Mouse (Mus musculus) urinary bladder, postnatal 14 days (tissue): ENCODE results near the gene Dapl1.

Experiments used
- DNase-seq: peaks from one replicate; pipeline ENCODE4 v3.0.0; 2021; ENCODE audit warnings: low spot score

Gene Dapl1

DNA sequence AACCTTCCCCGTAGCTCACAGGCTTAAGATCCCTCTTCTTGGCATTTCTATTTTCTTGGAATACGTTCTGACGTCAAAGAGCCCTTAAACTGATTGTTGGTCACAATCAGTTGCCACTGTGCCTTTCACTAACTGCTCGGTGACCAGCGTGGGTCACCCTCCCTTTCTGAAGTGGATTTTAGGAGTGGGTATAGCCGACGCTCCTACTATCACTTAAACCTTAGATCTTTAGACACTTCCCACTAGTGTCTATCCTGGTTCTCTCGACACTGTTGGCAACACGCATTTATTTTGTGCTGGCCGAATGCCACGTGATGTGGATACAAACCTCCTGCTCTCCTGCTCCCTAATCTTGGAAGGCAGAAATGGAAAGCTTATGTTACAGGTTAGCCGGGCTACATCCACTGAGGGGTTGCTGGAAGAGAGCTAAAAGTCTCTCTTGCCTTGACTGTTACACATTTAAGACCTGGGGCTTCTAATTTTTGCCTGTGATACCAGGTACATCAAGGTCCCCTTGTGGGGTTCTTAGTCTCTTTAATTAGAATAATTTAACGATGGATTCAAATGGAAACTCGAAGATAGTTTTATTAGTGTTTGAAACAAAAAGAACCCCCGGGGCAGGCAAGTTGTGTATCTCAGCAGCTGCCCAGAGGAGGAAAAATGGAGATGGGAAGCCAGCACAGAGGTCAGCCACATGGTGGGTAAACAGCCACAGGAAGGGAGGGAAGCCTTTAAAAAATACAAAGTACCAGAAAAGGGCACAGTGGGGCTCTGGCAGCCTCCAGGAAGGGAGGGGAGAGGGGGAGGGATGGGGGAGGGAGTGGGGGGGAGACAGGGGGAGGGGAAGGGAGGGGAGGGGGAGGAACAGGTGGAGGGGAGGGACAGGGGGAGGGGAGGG, 13.2 kb upstream of the Dapl1 start:
- DNase-seq: no peak

DNA sequence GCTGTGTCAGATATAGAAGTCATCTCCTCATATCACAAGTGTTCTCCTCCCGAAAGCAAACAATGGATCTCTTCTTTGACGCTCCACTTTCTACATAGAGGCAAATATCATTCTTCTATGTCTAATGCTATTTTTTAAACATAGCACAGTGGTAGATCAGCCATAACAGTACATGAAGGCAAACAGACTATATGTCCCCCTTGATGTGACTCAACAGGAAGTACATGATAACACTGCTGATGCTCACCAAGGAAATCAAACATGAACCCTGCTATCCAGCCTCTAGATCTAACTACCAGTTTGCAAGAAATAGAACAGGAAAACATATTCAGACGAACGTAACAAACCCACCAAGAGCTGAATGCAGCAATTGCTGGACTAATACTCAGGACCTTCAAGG, 10.1 kb upstream of the Dapl1 start:
- DNase-seq: no peak

DNA sequence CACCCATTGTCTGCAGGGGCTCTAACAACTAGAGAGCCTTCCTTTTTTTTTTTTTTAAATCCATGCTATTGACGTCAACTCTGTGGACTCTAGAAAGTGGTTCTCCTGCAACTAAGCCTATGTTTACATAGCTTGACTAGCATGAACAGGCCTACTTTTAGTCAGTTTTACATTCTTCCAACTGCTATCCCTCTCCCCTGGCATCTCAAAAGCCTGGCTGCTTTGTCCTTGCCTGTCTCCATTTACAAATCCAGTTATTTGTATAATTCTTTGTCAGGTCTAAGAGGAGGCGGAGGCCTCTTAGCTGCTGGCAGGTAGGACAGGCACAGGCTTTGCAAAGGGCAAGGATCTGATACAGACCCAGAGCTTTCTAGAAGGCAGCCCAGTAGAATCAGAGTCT, 627 bp downstream of the Dapl1 start:
- DNase-seq: no peak

DNA sequence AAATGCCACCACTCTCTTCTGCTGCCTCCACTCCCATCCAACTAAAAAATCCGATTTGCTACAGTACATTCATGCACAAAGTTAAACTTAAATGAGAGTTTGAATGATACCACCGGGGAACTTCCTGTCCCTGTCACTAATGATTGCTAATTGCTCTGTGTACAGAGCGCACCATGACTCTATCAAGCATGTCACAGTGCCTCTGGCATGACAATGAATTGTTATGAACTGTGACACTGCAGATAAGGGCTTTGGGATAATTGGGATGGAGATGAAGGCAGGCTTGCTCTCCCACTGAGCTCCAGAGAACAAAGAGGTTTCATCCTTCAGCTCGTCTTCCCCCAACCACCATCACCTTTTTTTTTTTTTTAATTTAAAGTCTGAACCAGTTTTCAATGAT, 1.2 kb downstream of the Dapl1 start:
- no peak for DNase-seq

DNA sequence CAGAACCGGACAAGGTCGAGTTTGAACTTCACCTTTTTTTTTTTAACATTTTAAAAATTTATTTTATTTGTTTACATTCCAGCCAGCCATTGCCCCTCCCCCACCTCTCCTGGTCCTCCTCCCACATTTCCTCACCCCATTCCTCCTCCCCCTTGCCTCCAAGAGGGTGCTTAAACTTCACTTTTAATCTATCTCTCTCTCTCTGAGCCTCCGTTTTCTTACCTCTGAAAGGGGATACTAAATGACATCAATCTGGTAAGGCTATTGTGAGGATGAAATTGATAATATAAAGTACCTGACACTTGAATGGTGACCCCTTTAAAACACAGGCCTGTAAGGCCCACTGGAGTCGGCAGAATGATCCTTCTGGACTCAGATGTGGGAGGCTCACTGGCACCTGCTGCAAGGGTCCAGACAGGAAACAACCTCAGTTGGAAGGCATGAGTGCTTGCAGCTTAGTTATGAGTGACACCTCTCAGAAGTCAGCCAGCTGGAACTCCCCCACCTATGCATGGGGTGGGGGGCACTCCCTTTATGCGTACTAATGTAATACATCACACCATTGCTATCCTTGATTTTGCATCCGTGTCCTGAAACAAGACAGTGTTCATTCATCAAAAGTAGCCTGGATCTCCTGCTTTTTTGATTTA, 1.9 kb downstream of the Dapl1 start:
- no peak for DNase-seq

- DNase-seq: no peak
Observed at GRCm38 (mm10) chr2:59488235-59488634, 3.8 kb downstream of the Dapl1 start.

- DNase-seq: no peak
Observed at GRCm38 (mm10) chr2:59490353-59490752, 5.9 kb downstream of the Dapl1 start.

DNA sequence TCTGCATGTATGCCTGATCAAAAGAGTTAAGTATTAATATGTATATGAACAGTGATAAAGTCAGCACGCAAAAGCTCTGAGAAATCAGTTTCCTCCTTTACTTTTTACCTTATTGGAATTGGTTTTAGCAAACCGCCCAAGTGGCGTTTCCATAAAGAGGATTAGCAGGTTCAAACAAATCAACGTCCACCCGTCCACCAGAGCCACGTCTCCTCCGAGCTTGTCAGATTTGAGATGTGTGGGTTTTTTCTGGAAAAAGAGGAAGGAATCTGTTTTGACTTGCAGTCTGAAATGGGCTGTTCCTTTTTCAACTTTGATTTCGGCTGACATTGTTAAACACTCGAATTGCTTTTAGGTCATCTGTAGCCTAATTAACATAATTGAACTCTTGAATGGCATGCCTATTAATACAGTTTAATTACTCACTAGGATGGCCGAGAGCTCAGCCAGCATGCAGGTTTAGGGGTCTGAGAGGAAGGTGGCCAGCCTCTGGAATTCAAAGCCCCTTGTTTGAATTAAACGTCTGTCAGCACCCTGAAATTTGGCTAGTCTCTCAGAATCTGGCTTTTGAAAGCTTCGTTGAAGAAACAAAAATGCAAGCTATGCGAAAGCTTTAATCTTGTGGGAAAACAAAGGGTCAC, 9.1 kb downstream of the Dapl1 start:
- DNase-seq: no peak

GRCm38 (mm10) chr2:59499146-59499545, 14.7 kb downstream of the Dapl1 start:
- DNase-seq: no peak

DNA sequence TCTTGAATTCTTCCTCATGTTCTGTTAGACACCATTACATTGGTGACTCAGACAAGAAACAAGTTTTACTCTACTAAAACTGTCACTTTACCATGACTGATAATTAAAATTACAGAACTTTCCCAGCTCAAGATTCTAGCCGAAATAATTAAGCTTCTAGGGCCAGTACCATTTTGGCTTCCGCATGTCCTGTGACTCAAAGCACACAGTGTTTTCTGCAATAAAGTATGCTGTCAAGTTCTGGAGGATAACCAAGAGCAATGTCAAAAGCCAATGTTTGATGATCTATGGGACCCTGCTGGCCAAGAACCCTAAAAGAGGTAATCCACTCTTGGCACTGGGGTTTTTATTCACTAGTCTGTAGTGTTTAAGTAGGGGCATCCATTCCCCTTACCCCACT, 15.3 kb downstream of the Dapl1 start:
- no peak for DNase-seq

DNA sequence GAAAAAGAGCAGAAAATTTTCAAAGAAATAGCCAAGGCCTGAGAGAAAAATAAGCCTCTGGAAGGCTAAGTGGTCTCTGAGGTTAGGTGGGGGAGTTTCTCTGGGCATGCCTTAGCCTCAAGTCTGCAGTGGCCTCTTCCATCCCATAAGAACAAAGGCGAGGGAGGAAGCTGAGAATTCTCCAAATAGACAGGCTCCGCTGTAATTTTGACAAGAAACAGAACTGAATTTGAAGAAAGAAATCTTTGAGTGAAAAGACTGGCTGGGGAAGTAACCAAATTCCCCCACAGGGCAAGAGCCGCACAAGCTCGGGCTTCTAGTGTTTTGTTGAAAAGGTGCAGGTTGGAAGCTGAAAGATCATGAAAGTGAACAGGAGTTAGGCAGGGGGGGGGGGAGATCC, 24.6 kb downstream of the Dapl1 start:
- no peak for DNase-seq

- no peak for DNase-seq
Observed at GRCm38 (mm10) chr2:59510416-59510815, 26.0 kb downstream of the Dapl1 start.

- no peak for DNase-seq
Observed at GRCm38 (mm10) chr2:59510882-59511281, 26.4 kb downstream of the Dapl1 start.

DNA sequence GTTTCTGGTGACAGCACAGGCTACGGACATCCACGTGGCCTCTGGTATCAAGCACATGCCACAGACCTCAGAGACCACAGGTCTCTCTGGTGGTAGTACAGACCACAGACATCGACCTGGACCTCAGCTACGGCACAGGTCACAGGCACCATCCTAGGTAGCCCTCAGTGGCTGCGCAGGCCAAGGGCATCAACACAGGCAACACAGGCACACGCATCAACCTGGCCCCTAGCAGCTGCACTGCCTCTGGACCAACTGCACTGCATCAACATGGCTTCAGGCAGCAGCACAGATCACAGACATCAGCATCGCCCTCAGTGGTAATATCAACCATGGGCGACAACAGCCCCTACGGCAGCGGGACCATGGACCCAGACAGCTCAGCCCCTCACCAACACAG, 36.2 kb downstream of the Dapl1 start:
- DNase-seq: no peak

GRCm38 (mm10) chr2:59522079-59522684, 37.7 kb downstream of the Dapl1 start:
- peak; percentile 83 for DNase-seq

GRCm38 (mm10) chr2:59523526-59523925, 39.1 kb downstream of the Dapl1 start:
- no peak for DNase-seq

GRCm38 (mm10) chr2:59526893-59527292, 42.4 kb downstream of the Dapl1 start:
- no peak for DNase-seq

DNA sequence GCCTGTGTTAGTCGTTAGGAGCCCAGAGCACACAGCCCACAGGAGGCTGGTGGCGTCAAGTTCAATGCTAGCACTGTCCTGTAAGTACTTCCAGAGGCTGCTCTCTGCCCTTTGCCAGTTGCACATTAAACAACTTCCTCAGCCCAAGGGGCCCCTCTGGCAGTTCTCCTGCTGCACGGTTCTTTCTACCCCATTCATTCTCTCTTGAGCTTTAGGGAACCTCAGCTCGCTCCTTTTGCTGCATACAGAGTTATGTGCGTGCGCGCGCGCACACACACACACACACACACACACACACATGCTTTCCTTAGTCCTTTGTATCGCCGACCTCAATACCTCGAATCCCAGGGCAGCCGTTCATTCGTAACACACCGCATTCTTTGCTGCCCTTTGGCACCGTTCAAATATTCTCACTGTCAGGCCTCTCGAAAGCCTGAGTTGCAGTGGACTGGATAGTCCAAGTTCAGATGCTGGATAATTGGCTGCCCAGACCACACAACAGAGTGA, 45.2 kb downstream of the Dapl1 start:
- no peak for DNase-seq

- no peak for DNase-seq
Observed at GRCm38 (mm10) chr2:59530811-59531210, 46.4 kb downstream of the Dapl1 start.

DNA sequence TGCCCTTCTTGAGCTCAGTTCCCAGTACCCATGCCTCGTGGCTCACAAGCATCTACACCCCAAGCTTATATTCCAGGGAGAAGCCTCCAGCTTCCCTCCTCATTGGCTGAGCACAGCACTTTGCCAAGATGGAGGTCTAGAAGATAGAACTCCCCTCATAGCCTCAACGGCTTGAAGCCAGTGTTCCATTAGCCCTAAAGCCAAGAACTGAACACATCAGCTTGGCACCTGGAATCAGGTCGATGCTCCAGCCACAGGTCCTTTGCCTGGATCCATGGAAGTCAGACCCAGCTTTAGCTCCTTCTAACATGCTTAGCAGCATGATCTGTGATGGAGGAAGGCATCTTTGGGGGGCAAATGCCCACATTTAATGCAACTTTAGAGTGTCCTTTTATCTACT, 48.5 kb downstream of the Dapl1 start:
- DNase-seq: no peak

GRCm38 (mm10) chr2:59533504-59533903, 49.1 kb downstream of the Dapl1 start:
- DNase-seq: no peak

DNA sequence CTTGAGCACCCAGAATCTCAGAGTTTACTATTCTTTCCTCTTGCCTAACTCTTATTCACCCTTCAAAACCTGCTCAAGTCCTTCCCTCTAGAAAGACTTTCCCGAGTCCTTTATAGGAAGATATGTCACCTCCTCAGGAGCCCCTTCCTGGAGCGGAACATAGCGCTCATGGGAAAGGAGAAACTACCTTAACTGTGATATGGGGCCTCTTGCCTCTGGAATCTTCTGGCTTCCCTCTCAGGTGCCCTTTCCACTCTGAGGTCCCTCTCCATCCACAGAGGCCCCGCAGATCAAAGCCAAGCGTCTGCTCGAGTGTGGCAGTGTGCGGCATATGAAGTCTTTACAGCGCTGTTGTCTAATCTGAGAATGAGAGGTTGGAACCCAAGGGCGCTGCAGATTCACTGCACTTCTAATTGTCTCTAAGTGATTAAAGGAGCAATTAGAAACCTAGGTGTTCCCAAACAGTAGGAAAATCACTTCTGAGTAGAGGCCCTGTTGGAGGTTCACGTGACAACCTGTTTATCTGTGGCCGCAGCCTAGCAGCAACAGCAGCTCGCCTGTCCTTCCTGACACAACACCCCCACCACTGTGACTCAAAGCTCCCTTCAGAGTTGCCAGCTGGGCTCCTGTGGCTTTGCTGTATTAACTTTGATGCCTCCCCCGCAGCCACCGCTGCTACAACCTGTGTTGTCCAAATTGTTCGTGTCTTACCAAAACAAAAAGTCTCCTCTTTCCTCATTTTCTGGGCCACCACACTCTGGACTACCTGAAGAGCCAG, 49.7 kb downstream of the Dapl1 start:
- DNase-seq: no peak
